Mouse (Mus musculus): ENCODE measurements around the gene Lrrc8d. TPM values are rescaled to one million over a fixed set of nuclear protein-coding genes. Genes with fewer than 3 reads are reported as not detected.

Lrrc8d gene
- 30.2 and 39.4 TPM in 2 replicates for polyA plus RNA-seq (2011; ENCODE audit: insufficient read length, low read depth, missing spikeins)

DNA sequence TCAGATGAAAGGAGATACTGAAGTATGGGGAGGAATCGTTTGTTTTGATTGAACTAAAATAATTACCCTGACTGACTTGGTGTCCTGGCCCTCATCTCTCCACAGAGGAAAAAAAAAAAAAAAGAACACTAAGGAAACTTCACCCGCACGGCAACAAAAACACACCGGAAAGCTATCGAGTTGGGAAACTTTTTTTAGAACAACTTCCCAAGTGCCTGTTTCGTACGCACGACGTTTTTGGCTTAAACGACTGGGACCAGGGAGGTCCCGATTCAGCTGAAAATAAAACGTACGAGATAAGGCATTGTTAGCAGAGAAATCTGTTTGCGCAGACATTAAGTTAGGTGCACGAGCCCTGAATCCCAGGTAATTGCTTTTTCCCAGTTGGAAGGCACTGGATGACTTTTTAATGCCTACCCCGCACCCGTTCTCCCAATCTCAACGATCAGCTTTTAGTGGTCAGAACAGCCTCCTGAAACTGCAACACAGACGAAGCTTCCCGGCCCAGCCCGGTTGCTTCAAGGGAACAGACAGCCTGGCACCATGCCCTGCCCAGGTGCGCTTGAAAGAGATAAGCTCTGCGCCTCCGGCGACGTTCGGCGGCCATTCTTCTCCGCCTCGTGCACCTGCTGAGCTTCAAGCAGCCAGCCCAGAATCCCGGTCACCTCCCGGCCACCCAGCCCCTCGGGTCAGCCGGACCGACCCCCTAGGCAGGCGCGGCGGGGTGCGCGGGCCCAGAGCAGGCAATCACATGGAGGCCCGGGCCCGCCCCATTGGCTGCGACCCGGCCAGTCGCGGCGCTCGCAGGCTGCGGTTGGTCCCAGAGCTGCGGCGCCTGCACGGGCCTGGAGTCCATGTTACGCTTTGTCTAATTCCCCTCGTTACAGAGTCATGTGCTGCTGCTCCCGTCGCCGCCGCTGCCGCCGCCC, at the start of gene Lrrc8d:
Lrrc8d (plus strand) TSS at position 829 of the 929 bp plus-strand sequence.
- peak within 1 kb of the TSS; percentile 73 for H3K4me3 ChIP-seq (ENCODE audit: insufficient read depth, low read length)
- peak within 1 kb of the TSS; percentile 46; the same call in 1 of the 2 replicates for H3K27ac ChIP-seq (ENCODE audit: insufficient read depth, low read length)
- peaks cover 8% of the 10 kb centered on the region; the same call in 1 of the 2 replicates for H3K4me1 ChIP-seq (ENCODE audit: control insufficient read depth, insufficient read depth, low read length)
- TF ChIP-seq POLR2A (IDR thresholded peaks at IDR 0.05; ENCODE audit: low read depth, low read length), result peak; percentile 34
- no peak for TF ChIP-seq CTCF (IDR thresholded peaks at IDR 0.05; ENCODE audit: borderline replicate concordance, insufficient read depth, low read length)

DNA sequence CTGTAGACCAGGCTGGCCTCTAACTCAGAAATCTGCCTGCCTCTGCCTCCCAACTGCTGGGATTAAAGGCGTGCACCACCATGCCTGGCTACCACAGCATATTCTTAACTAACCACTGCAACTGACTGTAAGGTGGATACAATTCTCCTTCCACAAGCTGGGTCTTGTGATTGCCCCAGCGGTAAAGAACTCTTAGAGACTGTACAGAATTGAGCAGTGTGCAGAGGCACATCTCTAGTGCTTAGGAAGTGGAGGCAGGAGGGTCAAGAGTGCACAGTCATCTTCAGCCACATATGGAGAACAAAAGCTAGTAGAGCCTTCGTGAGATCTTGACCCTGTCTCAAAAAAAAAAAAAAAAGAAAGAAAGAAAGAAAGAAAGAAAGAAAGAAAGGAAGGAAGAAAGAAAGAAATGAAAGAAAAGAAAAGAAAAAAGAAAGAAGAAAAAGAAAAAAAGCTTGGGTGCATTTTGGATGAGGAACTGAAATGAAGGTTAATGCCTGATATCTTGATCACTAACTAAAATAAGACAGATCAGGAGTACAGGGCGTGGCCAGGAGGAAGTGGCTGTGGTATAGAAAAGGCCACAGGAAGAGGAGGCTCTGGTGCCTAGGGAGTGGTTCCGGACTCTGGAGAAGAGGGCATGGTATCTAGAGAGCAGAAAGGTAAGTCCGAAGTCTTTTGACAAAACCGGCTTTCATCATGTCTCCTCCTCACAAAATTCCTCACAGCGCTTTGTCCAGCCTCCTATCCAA, 48.9 kb upstream of the Lrrc8d start:
- TF ChIP-seq POLR2A (IDR thresholded peaks at IDR 0.05; ENCODE audit: low read depth, low read length) (no peak), CTCF (IDR thresholded peaks at IDR 0.05; ENCODE audit: borderline replicate concordance, insufficient read depth, low read length) (no peak)
- no peaks in the 10 kb centered on the region for H3K4me1 ChIP-seq (ENCODE audit: control insufficient read depth, insufficient read depth, low read length)
- no peak overlapping the region for H3K4me3 ChIP-seq (ENCODE audit: insufficient read depth, low read length)
- no peak overlapping the region for H3K27ac ChIP-seq (ENCODE audit: insufficient read depth, low read length)

- TF ChIP-seq CTCF (IDR thresholded peaks at IDR 0.05; ENCODE audit: borderline replicate concordance, insufficient read depth, low read length) (no peak), POLR2A (IDR thresholded peaks at IDR 0.05; ENCODE audit: low read depth, low read length) (no peak)
- Histone ChIP-seq H3K4me3 (ENCODE audit: insufficient read depth, low read length) (no peak overlapping the region), H3K27ac (ENCODE audit: insufficient read depth, low read length) (no peak overlapping the region)
Measured at GRCm38 (mm10) chr5:105651561-105651991, 48.2 kb upstream of the Lrrc8d start.

GRCm38 (mm10) chr5:105654237-105655063, 45.3 kb upstream of the Lrrc8d start:
- Histone ChIP-seq H3K27ac (ENCODE audit: insufficient read depth, low read length) (no peak overlapping the region), H3K4me3 (ENCODE audit: insufficient read depth, low read length) (no peak overlapping the region), H3K4me1 (ENCODE audit: control insufficient read depth, insufficient read depth, low read length) (no peaks in the 10 kb centered on the region)
- TF ChIP-seq POLR2A (IDR thresholded peaks at IDR 0.05; ENCODE audit: low read depth, low read length) (no peak), CTCF (IDR thresholded peaks at IDR 0.05; ENCODE audit: borderline replicate concordance, insufficient read depth, low read length) (peak; percentile 89)

More at GRCm38 (mm10) chr5:105651561-105651991, 48.2 kb upstream of the Lrrc8d start:
- H3K4me1 ChIP-seq (ENCODE audit: control insufficient read depth, insufficient read depth, low read length), result no peaks in the 10 kb centered on the region

GRCm38 (mm10) chr5:105655100-105655734, 44.6 kb upstream of the Lrrc8d start:
- no peak overlapping the region for H3K4me3 ChIP-seq (ENCODE audit: insufficient read depth, low read length)
- H3K27ac ChIP-seq (ENCODE audit: insufficient read depth, low read length), result no peak overlapping the region
- no peaks in the 10 kb centered on the region for H3K4me1 ChIP-seq (ENCODE audit: control insufficient read depth, insufficient read depth, low read length)
- no peak for TF ChIP-seq POLR2A (IDR thresholded peaks at IDR 0.05; ENCODE audit: low read depth, low read length)
- no peak for TF ChIP-seq CTCF (IDR thresholded peaks at IDR 0.05; ENCODE audit: borderline replicate concordance, insufficient read depth, low read length)

DNA sequence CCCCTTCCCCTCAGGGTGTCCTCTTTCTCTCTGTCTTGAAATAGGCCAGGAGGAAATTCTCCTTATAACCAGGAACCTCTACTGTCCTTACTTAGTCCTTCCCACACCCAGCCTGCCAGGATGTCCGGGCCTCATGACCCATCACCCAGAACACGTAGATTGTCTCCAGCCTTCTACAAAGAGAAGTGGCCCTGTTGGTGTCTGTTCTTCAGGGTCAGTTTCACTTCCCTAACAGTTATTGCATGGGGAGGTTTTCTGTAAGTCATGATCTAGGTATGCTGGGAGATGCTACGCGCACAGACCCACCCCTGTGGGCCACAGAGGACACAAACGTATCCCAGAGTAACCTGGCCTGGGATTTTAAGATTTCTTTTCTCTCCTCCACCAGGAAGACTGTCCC, 37.9 kb upstream of the Lrrc8d start:
- TF ChIP-seq POLR2A (IDR thresholded peaks at IDR 0.05; ENCODE audit: low read depth, low read length) (no peak), CTCF (IDR thresholded peaks at IDR 0.05; ENCODE audit: borderline replicate concordance, insufficient read depth, low read length) (no peak)
- Histone ChIP-seq H3K4me1 (ENCODE audit: control insufficient read depth, insufficient read depth, low read length) (no peaks in the 10 kb centered on the region), H3K27ac (ENCODE audit: insufficient read depth, low read length) (no peak overlapping the region), H3K4me3 (ENCODE audit: insufficient read depth, low read length) (no peak overlapping the region)

GRCm38 (mm10) chr5:105666930-105667329, 32.8 kb upstream of the Lrrc8d start:
- Histone ChIP-seq H3K4me3 (ENCODE audit: insufficient read depth, low read length) (no peak overlapping the region), H3K4me1 (ENCODE audit: control insufficient read depth, insufficient read depth, low read length) (peaks cover 7% of the 10 kb centered on the region), H3K27ac (ENCODE audit: insufficient read depth, low read length) (no peak overlapping the region)
- TF ChIP-seq POLR2A (IDR thresholded peaks at IDR 0.05; ENCODE audit: low read depth, low read length) (no peak), CTCF (IDR thresholded peaks at IDR 0.05; ENCODE audit: borderline replicate concordance, insufficient read depth, low read length) (no peak)

GRCm38 (mm10) chr5:105667411-105667810, 32.4 kb upstream of the Lrrc8d start:
- peaks cover 7% of the 10 kb centered on the region for H3K4me1 ChIP-seq (ENCODE audit: control insufficient read depth, insufficient read depth, low read length)
- TF ChIP-seq POLR2A (IDR thresholded peaks at IDR 0.05; ENCODE audit: low read depth, low read length) (no peak), CTCF (IDR thresholded peaks at IDR 0.05; ENCODE audit: borderline replicate concordance, insufficient read depth, low read length) (no peak)
- H3K4me3 ChIP-seq (ENCODE audit: insufficient read depth, low read length), result no peak overlapping the region
- no peak overlapping the region for H3K27ac ChIP-seq (ENCODE audit: insufficient read depth, low read length)

All from embryonic fibroblast, embryonic 13.5 days (primary cell).